In genomic region chr6:92394628-92395027, GRCm38 (mm10) we compare ENCODE assay signal across 21 mouse cellular contexts.
A peak's percentile ranks its signal among the peaks of the same experiment; 100 is the strongest.
DNase-seq lines count a peak whose midpoint lies in the region; ATAC-seq and TF ChIP-seq lines count a peak whose summit lies in the region.
"Had no signal": no experiment of that assay in that cellular context is flagged by ENCODE, and none has a peak within 500 bp of the region (broad histone marks: within the 10 kb centered on the region; RNA-seq: fewer than 3 reads in every experiment).

No protein-coding gene starts in this region.

- ATAC-seq in forebrain, postnatal 0 days = peak; percentile 79
- ATAC-seq in forebrain, embryonic 12.5 days (ENCODE audit: low FRiP score) = no peak
- no peak for ATAC-seq in midbrain, postnatal 0 days (ENCODE audit: low FRiP score)
- ATAC-seq: midbrain, embryonic 13.5 days had no signal

- H3K4me2 ChIP-seq in forebrain, postnatal 0 days (ENCODE audit: low read depth) = no peak overlapping the region
- no peak overlapping the region for H3K4me2 ChIP-seq in forebrain, embryonic 12.5 days
- H3K4me2 ChIP-seq in midbrain, postnatal 0 days (ENCODE audit: low read depth, low read length, poor library complexity, severe bottlenecking) = no peak overlapping the region
- H3K4me2 ChIP-seq: embryonic facial prominence, embryonic 15.5 days; limb, embryonic 15.5 days; liver, embryonic 15.5 days; midbrain, embryonic 13.5 days; neural tube, embryonic 15.5 days; stomach, embryonic 15.5 days had no signal

- H3K27me3 ChIP-seq in forebrain, postnatal 0 days (ENCODE audit: insufficient read depth, low read length) = no peaks in the 10 kb centered on the region
- no peaks in the 10 kb centered on the region for H3K27me3 ChIP-seq in forebrain, embryonic 12.5 days
- no peaks in the 10 kb centered on the region for H3K27me3 ChIP-seq in midbrain, postnatal 0 days (ENCODE audit: insufficient read depth, low read length)
- no peaks in the 10 kb centered on the region for H3K27me3 ChIP-seq in midbrain, embryonic 10.5 days (ENCODE audit: low read depth, poor library complexity, severe bottlenecking)
- H3K27me3 ChIP-seq: embryonic facial prominence, embryonic 15.5 days; limb, embryonic 15.5 days; liver, embryonic 15.5 days; midbrain, embryonic 13.5 days; neural tube, embryonic 15.5 days; stomach, embryonic 15.5 days had no signal

- 50% methylated on average over 5 of the region's 5 CpGs for WGBS in forebrain, postnatal 0 days
- 77% methylated on average over 5 of the region's 5 CpGs for WGBS in forebrain, embryonic 12.5 days
- 72% methylated on average over 5 of the region's 5 CpGs for WGBS in midbrain, postnatal 0 days
- 87% methylated on average over 5 of the region's 5 CpGs for WGBS in midbrain, embryonic 10.5 days

- no peaks in the 10 kb centered on the region for H3K9me3 ChIP-seq in forebrain, postnatal 0 days (ENCODE audit: low read length)
- H3K9me3 ChIP-seq in forebrain, embryonic 12.5 days = no peaks in the 10 kb centered on the region
- no peaks in the 10 kb centered on the region for H3K9me3 ChIP-seq in midbrain, postnatal 0 days (ENCODE audit: low read length)
- no peaks in the 10 kb centered on the region for H3K9me3 ChIP-seq in midbrain, embryonic 10.5 days (replicated peaks)
- H3K9me3 ChIP-seq: embryonic facial prominence, embryonic 15.5 days; limb, embryonic 15.5 days; liver, embryonic 15.5 days; midbrain, embryonic 13.5 days; neural tube, embryonic 15.5 days; stomach, embryonic 15.5 days had no signal

- no peak overlapping the region for H3K9ac ChIP-seq in forebrain, postnatal 0 days
- H3K9ac ChIP-seq in forebrain, embryonic 12.5 days = no peak overlapping the region
- H3K9ac ChIP-seq in midbrain, postnatal 0 days (replicated peaks; ENCODE audit: low read length, poor library complexity, severe bottlenecking) = no peak overlapping the region
- H3K9ac ChIP-seq: embryonic facial prominence, embryonic 15.5 days; limb, embryonic 15.5 days; liver, embryonic 15.5 days; midbrain, embryonic 13.5 days; neural tube, embryonic 15.5 days; stomach, embryonic 15.5 days had no signal

- no peaks in the 10 kb centered on the region for H3K36me3 ChIP-seq in forebrain, postnatal 0 days (ENCODE audit: insufficient read depth)
- no peaks in the 10 kb centered on the region for H3K36me3 ChIP-seq in forebrain, embryonic 12.5 days (replicated peaks)
- no peaks in the 10 kb centered on the region for H3K36me3 ChIP-seq in midbrain, postnatal 0 days (ENCODE audit: insufficient read depth, low read length)
- no peaks in the 10 kb centered on the region for H3K36me3 ChIP-seq in midbrain, embryonic 10.5 days
- H3K36me3 ChIP-seq: embryonic facial prominence, embryonic 15.5 days; limb, embryonic 15.5 days; liver, embryonic 15.5 days; stomach, embryonic 15.5 days had no signal

- intact Hi-C loops in left cerebral cortex, postnatal 25 days (cut with DNase I) = loop anchor here (1.0 kb wide), 2 partner anchors 49 to 269 kb away; no protein-coding TSS in a partner anchor

- H3K4me3 ChIP-seq in forebrain, postnatal 0 days (ENCODE audit: low read depth, low read length) = no peak overlapping the region
- H3K4me3 ChIP-seq in forebrain, embryonic 12.5 days (replicated peaks) = no peak overlapping the region
- H3K4me3 ChIP-seq in midbrain, postnatal 0 days (ENCODE audit: low read depth, low read length) = no peak overlapping the region
- H3K4me3 ChIP-seq in midbrain, embryonic 10.5 days = no peak overlapping the region
- H3K4me3 ChIP-seq: embryonic facial prominence, embryonic 15.5 days; limb, embryonic 15.5 days; liver, embryonic 15.5 days; midbrain, embryonic 13.5 days; neural tube, embryonic 15.5 days; stomach, embryonic 15.5 days had no signal

- H3K4me1 ChIP-seq in forebrain, postnatal 0 days (ENCODE audit: insufficient read depth) = peaks cover 20% of the 10 kb centered on the region; the same call in 1 of the 2 replicates
- peaks cover 9% of the 10 kb centered on the region; the same call in 1 of the 2 replicates for H3K4me1 ChIP-seq in forebrain, embryonic 12.5 days
- peaks cover 4% of the 10 kb centered on the region; the same call in 1 of the 2 replicates for H3K4me1 ChIP-seq in midbrain, postnatal 0 days (ENCODE audit: insufficient read depth, low read length)
- H3K4me1 ChIP-seq in midbrain, embryonic 10.5 days = peaks cover 5% of the 10 kb centered on the region; the same call in 1 of the 2 replicates
- H3K4me1 ChIP-seq: embryonic facial prominence, embryonic 15.5 days; limb, embryonic 15.5 days; liver, embryonic 15.5 days; stomach, embryonic 15.5 days had no signal

- peak overlapping the region; percentile 35; the same call in 1 of the 2 replicates for H3K27ac ChIP-seq in forebrain, postnatal 0 days (ENCODE audit: low read depth, low read length)
- H3K27ac ChIP-seq in forebrain, embryonic 12.5 days = no peak overlapping the region
- no peak overlapping the region for H3K27ac ChIP-seq in midbrain, postnatal 0 days (ENCODE audit: low read depth, low read length)
- H3K27ac ChIP-seq in midbrain, embryonic 10.5 days (replicated peaks) = no peak overlapping the region
- H3K27ac ChIP-seq: embryonic facial prominence, embryonic 15.5 days; kidney, postnatal 0 days; limb, embryonic 15.5 days; liver, embryonic 15.5 days; midbrain, embryonic 13.5 days; neural tube, embryonic 15.5 days; stomach, embryonic 15.5 days had no signal

- DNase-seq in forebrain, postnatal 0 days = no peak
- peak; percentile 23 for DNase-seq in midbrain, postnatal 0 days (ENCODE audit: low spot score)
- no peak for DNase-seq in midbrain, embryonic 10.5 days (ENCODE audit: low spot score)
- DNase-seq in frontal cortex, adult 2 months (ENCODE audit: extremely low spot score in 1 of 2, low spot score in 1 of 2) = peak; percentile 81
- peak; percentile 59 to 92 for DNase-seq in left cerebral cortex, postnatal 25 days (ENCODE audit: low spot score in 2 of 2)
- no peak for DNase-seq in heart, adult 18-20 months
- DNase-seq in gastrocnemius, adult 8-10 months (ENCODE audit: low spot score in 2 of 2) = no peak
- DNase-seq: adrenal gland, postnatal 36 days; cerebellum, adult 2 months; cerebellum, postnatal 36 days; gastrocnemius, postnatal 14 days; kidney, adult 18-20 months; thymus, postnatal 25 days had no signal

- no peak for TF ChIP-seq CTCF in forebrain, postnatal 0 days (IDR thresholded peaks at IDR 0.05; ENCODE audit: low read depth)
- TF ChIP-seq CTCF in midbrain, postnatal 0 days (IDR thresholded peaks at IDR 0.05) = no peak

Comparison
In these comparisons a context has a peak if more than half of its experiments do, and no peak if none do; other contexts are left out.
1. DNase-seq: peak in midbrain, postnatal 0 days (single experiment), frontal cortex, adult 2 months (2 of 2) and left cerebral cortex, postnatal 25 days (2 of 2); none in forebrain, postnatal 0 days (single experiment), midbrain, embryonic 10.5 days (single experiment), heart, adult 18-20 months (0 of 2) and gastrocnemius, adult 8-10 months (0 of 2).